10 mouse cellular contexts compared by ENCODE assay signal in genomic region chr11:22628979-22629378, GRCm38 (mm10).
DNase-seq lines count a peak whose midpoint lies in the region; ATAC-seq and TF ChIP-seq lines count a peak whose summit lies in the region.
"Had no signal": no experiment of that assay in that cellular context is flagged by ENCODE, and none has a peak within 500 bp of the region (broad histone marks: within the 10 kb centered on the region; RNA-seq: fewer than 3 reads in every experiment).

No protein-coding gene starts in this region.

- DNase-seq in R1 (ENCODE audit: low read depth, low spot score), result peak; percentile 54
- DNase-seq in heart, postnatal 14 days, result peak; percentile 56 to 63
- peak; percentile 38 to 67 for DNase-seq in lung, adult 18-20 months
- no peak for DNase-seq in right cerebral cortex, postnatal 36 days (ENCODE audit: low spot score in 2 of 2)
- no peak for DNase-seq in right cerebral cortex, adult 2 months (ENCODE audit: low spot score in 2 of 2)
- DNase-seq in left cerebral cortex, postnatal 14 days (ENCODE audit: low spot score in 2 of 2), result no peak
- DNase-seq: liver, embryonic 13.5 days had no signal

- H3K36me3 ChIP-seq in E14TG2a.4 (ENCODE audit: insufficient read depth, low read length), result no peaks in the 10 kb centered on the region
- H3K36me3 ChIP-seq: liver, embryonic 13.5 days; neural tube, embryonic 12.5 days had no signal

- no peaks in the 10 kb centered on the region for H3K27me3 ChIP-seq in E14TG2a.4 (ENCODE audit: insufficient read depth, low read length)
- H3K27me3 ChIP-seq: liver, embryonic 13.5 days; neural tube, embryonic 12.5 days had no signal

- peak overlapping the region; percentile 45 for H3K4me3 ChIP-seq in E14TG2a.4 (replicated peaks; ENCODE audit: low read length)
- H3K4me3 ChIP-seq: liver, embryonic 13.5 days; neural tube, embryonic 12.5 days had no signal

- ATAC-seq in activated CD4-positive, CD25-positive, alpha-beta regulatory T cell, adult 4 months, result no peak

- H3K4me1 ChIP-seq in E14TG2a.4 (replicated peaks; ENCODE audit: low read depth, low read length), result peaks cover 65% of the 10 kb centered on the region
- H3K4me1 ChIP-seq: neural tube, embryonic 12.5 days had no signal

- H3K9me3 ChIP-seq in E14TG2a.4 (ENCODE audit: low read length), result no peaks in the 10 kb centered on the region
- H3K9me3 ChIP-seq: liver, embryonic 13.5 days; neural tube, embryonic 12.5 days had no signal

- intact Hi-C loops in heart, postnatal 14 days (cut with DNase I), result no loop called here
- intact Hi-C loops in left cerebral cortex, postnatal 14 days (cut with DNase I), result no loop called here

- no peak for TF ChIP-seq CTCF in E14TG2a.4 (conservative IDR thresholded peaks at IDR 0.05; ENCODE audit: low read length)

Comparison
In these comparisons a context has a peak if more than half of its experiments do, and no peak if none do; other contexts are left out.
1. DNase-seq: peak in R1 (single experiment), heart, postnatal 14 days (2 of 2) and lung, adult 18-20 months (2 of 2); none in right cerebral cortex, postnatal 36 days (0 of 2), right cerebral cortex, adult 2 months (0 of 2) and left cerebral cortex, postnatal 14 days (0 of 2).